Mouse (Mus musculus) urinary bladder, adult 2 months (tissue): ENCODE measurements around the gene Tmem63b. TPM values are rescaled to one million over a fixed set of nuclear protein-coding genes. Genes with fewer than 3 reads are reported as not detected.

Source experiments
- DNase-seq: peaks from one replicate; pipeline ENCODE4 v3.0.0; 2022; ENCODE audit warnings: low spot score
- polyA plus RNA-seq: library from polyadenylated mRNA; depleted of rRNA; stranded (reverse); fragments of >200 nt; gene quantifications from 2 replicates; pipeline ENCODE4 v1.2.3, GENCODE M21; 2012; rRNA removed

Tmem63b gene
- polyA plus RNA-seq, 1 experiment = 73.6 TPM

DNA sequence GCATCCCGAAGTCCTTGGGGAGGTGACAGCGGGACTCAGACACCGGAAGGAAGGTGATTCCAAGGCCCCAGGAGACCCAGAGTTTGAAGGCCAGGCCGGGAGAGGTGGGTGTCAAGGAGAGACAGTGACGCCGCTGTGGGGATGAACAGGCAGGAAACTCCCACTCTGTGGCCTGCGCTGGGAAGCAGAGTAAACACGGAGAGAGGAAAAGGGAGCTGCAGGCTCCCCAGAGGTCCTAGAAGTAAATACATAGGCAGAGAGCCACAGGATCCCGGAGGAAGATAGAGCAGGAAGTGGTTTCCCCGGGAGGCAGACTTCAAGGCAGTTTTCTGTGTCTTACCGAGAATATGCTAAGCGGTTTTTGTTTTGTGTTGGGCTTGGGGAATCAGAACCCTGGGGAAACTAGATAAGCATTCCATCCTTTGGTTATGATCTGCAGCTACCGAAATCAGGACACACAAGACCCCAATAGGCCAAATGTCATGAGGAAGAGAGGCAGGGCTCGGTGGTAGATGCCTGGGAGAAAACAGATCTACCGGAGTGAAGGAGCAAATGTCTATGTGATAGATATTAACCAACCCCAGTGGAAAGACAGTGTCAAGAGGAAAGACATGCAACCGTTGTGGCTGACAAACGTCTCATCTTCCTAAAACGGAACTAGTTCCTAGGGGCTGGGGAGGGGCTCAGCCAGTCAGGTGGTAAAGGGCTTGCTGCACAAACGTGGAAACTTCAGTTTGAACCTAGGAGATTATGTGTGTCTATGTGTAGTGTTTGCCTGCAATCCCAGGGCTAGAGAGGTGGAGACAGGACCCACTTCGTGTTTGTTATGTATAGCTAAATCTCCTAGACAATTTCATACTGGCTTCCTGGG, 67.1 kb downstream of the Tmem63b start:
- DNase-seq = no peak

DNA sequence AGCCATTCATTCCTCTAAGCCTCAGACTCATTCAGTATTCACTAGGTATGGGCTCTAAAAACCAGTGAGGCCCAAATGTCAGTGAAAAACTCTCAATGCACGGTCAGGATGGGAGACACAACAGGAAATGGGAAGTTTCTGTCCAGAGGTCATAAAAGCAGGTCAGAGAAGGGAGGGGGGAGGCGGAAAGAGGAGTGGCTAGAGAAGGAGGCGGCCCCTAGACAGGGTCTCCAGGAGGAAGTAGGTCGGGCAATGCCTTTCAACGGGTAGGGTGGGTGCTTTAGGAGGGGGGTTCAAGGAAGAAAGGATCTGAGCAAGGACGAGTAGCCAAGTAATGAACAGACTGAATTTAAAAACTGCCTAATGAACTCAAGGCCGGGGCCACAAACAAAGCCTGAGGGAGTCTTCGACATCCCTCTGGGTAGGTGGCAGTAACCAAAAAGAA, 67.7 kb downstream of the Tmem63b start:
- no peak for DNase-seq

DNA sequence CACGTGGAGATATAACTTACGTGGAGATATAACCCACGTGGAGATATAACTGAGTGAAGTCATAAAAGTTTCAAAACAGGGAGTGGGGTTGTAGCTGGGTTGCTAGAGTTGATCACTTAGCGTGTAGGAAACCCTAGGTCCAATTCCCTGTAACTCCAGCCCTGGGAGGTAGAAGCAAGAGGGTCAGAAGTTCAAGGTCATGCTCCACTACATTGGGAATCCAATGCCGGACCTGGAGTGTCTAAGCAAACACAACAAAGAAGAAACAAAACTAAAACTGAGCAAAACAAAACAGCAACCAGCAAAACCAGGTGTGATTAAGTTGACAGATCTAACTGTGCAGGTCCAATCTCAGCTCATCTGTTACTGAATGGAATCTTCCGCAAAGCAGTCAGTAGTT, 69.0 kb downstream of the Tmem63b start:
- DNase-seq = no peak

DNA sequence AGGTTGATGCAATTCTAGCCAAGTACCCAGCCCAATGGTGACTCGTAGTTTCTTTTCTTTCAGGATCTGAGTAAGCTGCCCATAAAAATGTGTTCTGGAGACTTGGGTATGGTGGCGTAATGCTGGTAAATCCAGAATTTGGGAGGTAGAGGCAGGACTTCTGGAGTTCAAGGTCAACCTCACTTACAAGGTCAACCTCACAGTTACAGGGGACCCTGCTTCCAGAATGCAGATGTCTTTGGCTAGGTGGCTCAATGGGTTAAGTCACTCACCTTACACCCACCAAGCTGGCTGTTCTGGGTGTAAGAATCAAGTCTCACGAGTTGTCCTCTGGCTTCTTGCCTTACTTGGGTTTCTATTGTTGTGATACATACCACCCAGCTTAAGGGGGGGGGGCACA, 70.0 kb downstream of the Tmem63b start:
- DNase-seq = no peak

DNA sequence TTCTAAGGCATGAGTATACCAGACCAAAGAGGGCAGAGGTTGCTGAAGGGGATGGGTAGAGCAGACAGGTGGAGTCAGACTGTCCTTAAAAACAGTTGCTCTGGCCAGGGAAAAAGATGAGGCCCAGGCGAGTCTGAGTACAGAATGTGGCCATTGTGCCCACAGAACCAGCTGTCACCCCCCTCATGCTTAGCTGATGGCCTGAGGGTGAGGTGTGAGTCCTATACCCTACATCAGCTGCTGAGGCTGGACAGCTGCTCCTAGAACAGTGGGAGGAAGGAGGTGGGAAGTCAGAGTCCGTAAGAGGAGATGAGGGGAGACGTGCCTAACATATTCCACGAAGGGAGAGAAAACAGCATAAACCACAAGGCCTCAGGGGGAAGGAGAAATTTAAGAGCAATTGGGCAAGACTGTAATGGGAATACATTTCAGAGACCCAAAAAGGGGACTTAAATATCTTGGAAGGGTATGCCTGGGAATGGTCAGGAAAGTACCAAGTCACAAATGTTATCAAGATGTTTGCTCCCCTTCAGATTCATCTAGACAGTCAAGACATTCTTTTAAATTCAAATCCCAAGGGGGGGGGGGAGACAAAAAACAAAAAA, 70.6 kb downstream of the Tmem63b start:
- DNase-seq = no peak

DNA sequence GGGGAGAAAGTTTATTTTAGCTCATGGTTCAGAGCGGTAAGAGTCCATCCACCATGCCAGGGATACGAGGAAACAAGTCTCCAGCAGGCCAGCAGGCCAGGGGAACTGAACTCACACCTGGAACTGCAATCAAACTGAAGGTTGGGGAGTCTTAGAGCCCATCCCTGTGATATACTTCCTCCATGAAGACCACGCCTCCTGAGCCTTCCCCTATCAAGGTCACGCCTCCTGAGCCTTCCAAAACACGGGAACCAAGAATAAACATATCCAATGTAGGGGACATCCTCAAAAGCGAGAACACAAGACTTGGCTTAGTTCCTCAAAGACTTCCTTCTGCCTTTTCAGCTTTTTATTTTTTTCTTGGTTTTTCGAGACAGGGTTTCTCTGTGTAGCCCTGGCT, 73.8 kb downstream of the Tmem63b start:
- no peak for DNase-seq

DNA sequence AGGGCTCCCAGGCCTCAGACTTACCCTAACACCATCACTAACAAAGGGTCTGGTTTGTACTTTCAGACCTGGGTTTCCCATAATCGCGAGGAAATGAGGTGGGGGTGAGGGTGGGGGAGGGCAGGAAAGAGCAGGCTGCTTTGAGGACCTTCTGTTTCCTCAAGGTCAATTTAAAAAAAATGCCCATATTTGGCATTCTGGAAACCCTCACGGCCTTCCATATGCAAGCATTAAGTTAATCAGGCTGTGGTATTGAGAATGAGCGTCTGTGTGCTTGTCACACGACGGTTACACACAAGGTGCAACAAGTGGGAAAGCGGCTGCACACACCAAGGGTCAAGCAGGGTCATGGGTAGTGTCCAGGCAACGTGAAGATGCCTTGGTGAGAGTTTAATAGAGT, 74.7 kb downstream of the Tmem63b start:
- DNase-seq = no peak

Other genes with a start within 250 kb of the Tmem63b start
- gene Spats1, start 211.5 kb downstream of the Tmem63b start, polyA plus RNA-seq = 0.14 TPM in 1 of 2 replicates, not detected in the other
- 10.2 TPM in 2 replicates for gene Aars2, start 180.1 kb downstream of the Tmem63b start, polyA plus RNA-seq
- gene Tcte1, start 163.5 kb downstream of the Tmem63b start, polyA plus RNA-seq = 0.01 TPM in 1 of 2 replicates, not detected in the other
- 0.51 and 0.81 TPM in 2 replicates for gene Tmem151b, start 137.2 kb downstream of the Tmem63b start, polyA plus RNA-seq
- 5.7 and 6.1 TPM in 2 replicates for gene Nfkbie, start 131.2 kb downstream of the Tmem63b start, polyA plus RNA-seq
- gene Slc35b2, start 123.0 kb downstream of the Tmem63b start, polyA plus RNA-seq = 62.3 and 69.4 TPM in 2 replicates
- 635 and 857 TPM in 2 replicates for gene Hsp90ab1, start 113.6 kb downstream of the Tmem63b start, polyA plus RNA-seq
- gene Slc29a1, start 87.3 kb downstream of the Tmem63b start, polyA plus RNA-seq = 210 and 219 TPM in 2 replicates
- gene Mymx, start 84.8 kb downstream of the Tmem63b start, polyA plus RNA-seq = 0.31 and 0.84 TPM in 2 replicates
- gene Capn11, start 27.6 kb downstream of the Tmem63b start, polyA plus RNA-seq = 2.3 and 2.7 TPM in 2 replicates
- 100 and 106 TPM in 2 replicates for gene Mrpl14, start 583 bp downstream of the Tmem63b start, polyA plus RNA-seq
- not detected in 2 replicates for gene 1600014C23Rik, start 46.9 kb upstream of the Tmem63b start, polyA plus RNA-seq